Comparison of ENCODE assay signal across 22 mouse cellular contexts in genomic region chr1:119451417-119451816, GRCm38 (mm10). TPM values are rescaled to one million over a fixed set of nuclear protein-coding genes. Genes with fewer than 3 reads are reported as not detected.
A peak's percentile ranks its signal among the peaks of the same experiment; 100 is the strongest.
DNase-seq lines count a peak whose midpoint lies in the region; ATAC-seq and TF ChIP-seq lines count a peak whose summit lies in the region.
"Had no signal": no experiment of that assay in that cellular context is flagged by ENCODE, and none has a peak within 500 bp of the region (broad histone marks: within the 10 kb centered on the region; RNA-seq: fewer than 3 reads in every experiment).

No protein-coding gene starts in this region.

- WGBS in midbrain, embryonic 13.5 days = 59% methylated on average over 10 of the region's 10 CpGs
- 54% methylated on average over 10 of the region's 10 CpGs for WGBS in midbrain, embryonic 16.5 days

- H3K36me3 ChIP-seq in midbrain, embryonic 13.5 days = no peaks in the 10 kb centered on the region
- no peaks in the 10 kb centered on the region for H3K36me3 ChIP-seq in midbrain, embryonic 16.5 days (ENCODE audit: control insufficient read depth, insufficient read depth, low read length)
- H3K36me3 ChIP-seq in E14TG2a.4 (ENCODE audit: insufficient read depth, low read length) = no peaks in the 10 kb centered on the region
- H3K36me3 ChIP-seq: embryonic facial prominence, embryonic 12.5 days; heart, embryonic 15.5 days; hindbrain, embryonic 10.5 days; intestine, embryonic 15.5 days had no signal

- no peak for TF ChIP-seq CTCF in E14TG2a.4 (conservative IDR thresholded peaks at IDR 0.05; ENCODE audit: low read length)
- no peak for TF ChIP-seq CTCF in brain, embryonic 14.5 days (IDR thresholded peaks at IDR 0.05; ENCODE audit: borderline replicate concordance, extremely low read depth, insufficient read depth, insufficient read length)

- H3K4me2 ChIP-seq in midbrain, embryonic 13.5 days (replicated peaks) = no peak overlapping the region
- no peak overlapping the region for H3K4me2 ChIP-seq in midbrain, embryonic 16.5 days (ENCODE audit: low read length)
- H3K4me2 ChIP-seq: embryonic facial prominence, embryonic 12.5 days; heart, embryonic 11.5 days; heart, embryonic 15.5 days; hindbrain, embryonic 14.5 days; intestine, embryonic 15.5 days had no signal

- peaks cover 2% of the 10 kb centered on the region; the same call in 1 of the 2 replicates for H3K27me3 ChIP-seq in midbrain, embryonic 13.5 days
- no peaks in the 10 kb centered on the region for H3K27me3 ChIP-seq in midbrain, embryonic 16.5 days (ENCODE audit: control insufficient read depth, insufficient read depth, low read depth, low read length)
- H3K27me3 ChIP-seq in E14TG2a.4 (ENCODE audit: insufficient read depth, low read length) = peaks cover 12% of the 10 kb centered on the region
- H3K27me3 ChIP-seq: CH12.LX; intestine, embryonic 15.5 days had no signal

- no peak for DNase-seq in frontal cortex, postnatal 10 days (ENCODE audit: low spot score in 2 of 2)
- DNase-seq in brain, embryonic 14.5 days (ENCODE audit: low read depth) = peak; percentile 37
- no peak for DNase-seq in urinary bladder, postnatal 36 days (ENCODE audit: low spot score in 2 of 2)
- DNase-seq: adrenal gland, adult 2 months; adrenal gland, postnatal 25 days; cerebellum, adult 11 months; cerebellum, adult 8-10 months; cerebellum, postnatal 25 days; gastrocnemius, postnatal 14 days; heart, adult 2 months; heart, postnatal 14 days had no signal

- H3K27ac ChIP-seq in midbrain, embryonic 13.5 days = no peak overlapping the region
- no peak overlapping the region for H3K27ac ChIP-seq in midbrain, embryonic 16.5 days (ENCODE audit: low read length)
- H3K27ac ChIP-seq: embryonic facial prominence, embryonic 12.5 days; heart, adult 2 months; heart, embryonic 15.5 days; hindbrain, embryonic 10.5 days; hindbrain, embryonic 14.5 days; intestine, embryonic 15.5 days had no signal

- no peak overlapping the region for H3K4me3 ChIP-seq in midbrain, embryonic 13.5 days (replicated peaks)
- H3K4me3 ChIP-seq in midbrain, embryonic 16.5 days (ENCODE audit: low read depth, low read length) = no peak overlapping the region
- H3K4me3 ChIP-seq in E14TG2a.4 (replicated peaks; ENCODE audit: low read length) = peak overlapping the region; percentile 24
- H3K4me3 ChIP-seq: embryonic facial prominence, embryonic 12.5 days; heart, adult 2 months; heart, embryonic 15.5 days; hindbrain, embryonic 10.5 days; intestine, embryonic 15.5 days had no signal

- no peaks in the 10 kb centered on the region for H3K4me1 ChIP-seq in midbrain, embryonic 13.5 days (replicated peaks)
- no peaks in the 10 kb centered on the region for H3K4me1 ChIP-seq in midbrain, embryonic 16.5 days (ENCODE audit: control insufficient read depth, insufficient read depth, low read length)
- H3K4me1 ChIP-seq in E14TG2a.4 (replicated peaks; ENCODE audit: low read depth, low read length) = peaks cover 65% of the 10 kb centered on the region
- H3K4me1 ChIP-seq: embryonic facial prominence, embryonic 12.5 days; hindbrain, embryonic 10.5 days; intestine, embryonic 15.5 days had no signal

- ATAC-seq in frontal cortex, adult (ENCODE audit: low TSS enrichment) = peak; percentile 81
- ATAC-seq in midbrain, embryonic 13.5 days = peak; percentile 15; the same call in 1 of the 2 replicates
- no peak for ATAC-seq in midbrain, embryonic 16.5 days
- ATAC-seq: intestine, embryonic 15.5 days had no signal

- no peak overlapping the region for H3K9ac ChIP-seq in midbrain, embryonic 13.5 days (replicated peaks)
- no peak overlapping the region for H3K9ac ChIP-seq in midbrain, embryonic 16.5 days (ENCODE audit: low read depth, low read length)
- H3K9ac ChIP-seq: embryonic facial prominence, embryonic 12.5 days; heart, embryonic 15.5 days; hindbrain, embryonic 14.5 days; intestine, embryonic 15.5 days had no signal

- H3K9me3 ChIP-seq in midbrain, embryonic 13.5 days = no peaks in the 10 kb centered on the region
- H3K9me3 ChIP-seq in midbrain, embryonic 16.5 days (replicated peaks; ENCODE audit: control insufficient read depth, low read length, poor library complexity, severe bottlenecking) = no peaks in the 10 kb centered on the region
- H3K9me3 ChIP-seq in E14TG2a.4 (ENCODE audit: low read length) = no peaks in the 10 kb centered on the region
- H3K9me3 ChIP-seq: embryonic facial prominence, embryonic 12.5 days; heart, embryonic 15.5 days; hindbrain, embryonic 10.5 days; intestine, embryonic 15.5 days had no signal

- no peak for TF ChIP-seq POLR2A in brain, embryonic 14.5 days (IDR thresholded peaks at IDR 0.05; ENCODE audit: borderline replicate concordance, extremely low read depth, insufficient read depth, insufficient read length, poor library complexity, severe bottlenecking)

RNA-seq across cellular contexts. Expression of gene Inhbb, which starts 29.4 kb away (rescaled TPM):
- polyA plus RNA-seq in midbrain, embryonic 13.5 days (2015; fragmentation: Nextera tagmentation; extraction: Ambion mirVana) = 1.2 and 1.6 TPM in 2 replicates
- 1.8 and 1.9 TPM in 2 replicates for polyA plus RNA-seq in midbrain, embryonic 16.5 days (2015; fragmentation: Nextera tagmentation; extraction: Ambion mirVana)
- polyA plus RNA-seq in brain, embryonic 14.5 days (2012; rRNA removed) = 6.0 and 7.4 TPM in 2 replicates

RNA-seq across cellular contexts. Expression of gene Ralb, which starts 53.2 kb away (rescaled TPM):
- 56.3 and 58.7 TPM in 2 replicates for polyA plus RNA-seq in midbrain, embryonic 13.5 days (2015; fragmentation: Nextera tagmentation; extraction: Ambion mirVana)
- polyA plus RNA-seq in midbrain, embryonic 16.5 days (2015; fragmentation: Nextera tagmentation; extraction: Ambion mirVana) = 60.8 and 60.9 TPM in 2 replicates
- polyA plus RNA-seq in brain, embryonic 14.5 days (2012; rRNA removed) = 20.6 and 31.1 TPM in 2 replicates
